Mouse (Mus musculus): ENCODE measurements at regions not wholly inside any gene's neighbourhood (a gene's known extent, or its start where the extent isn't known, plus 50 kb on each side); places are given as distances from the start of the nearest gene placed in this dataset.

- H3K4me3 ChIP-seq (ENCODE audit: low read depth, low read length), result no peak overlapping the region
- no peak for TF ChIP-seq GATA1 (IDR thresholded peaks at IDR 0.05; ENCODE audit: borderline replicate concordance, low read length)
- no peak for TF ChIP-seq GATA2 (IDR thresholded peaks at IDR 0.05; ENCODE audit: borderline replicate concordance, low read depth, low read length)
- no peak for TF ChIP-seq TAL1 (conservative IDR thresholded peaks at IDR 0.05; ENCODE audit: low read depth, low read length)
- TF ChIP-seq CTCF (IDR thresholded peaks at IDR 0.05; ENCODE audit: low read depth, low read length), result no peak
- H3K27me3 ChIP-seq (ENCODE audit: insufficient read depth, low read length), result no peaks in the 10 kb centered on the region
- H3K4me1 ChIP-seq (ENCODE audit: insufficient read depth, low read depth, low read length), result peaks cover 7% of the 10 kb centered on the region; the same call in 1 of the 2 replicates
- ATAC-seq (ENCODE audit: extremely low read depth, insufficient number of reproducible peaks, low FRiP score, poor library complexity, severe bottlenecking) (no peak), DNase-seq (ENCODE audit: low spot score) (no peak)
- H3K9me3 ChIP-seq (replicated peaks), result no peaks in the 10 kb centered on the region
- H3K36me3 ChIP-seq (replicated peaks), result no peaks in the 10 kb centered on the region
These were observed 56.5 kb upstream of the Arnt2 start for GRCm38 (mm10) chr7:84466479-84466878.

GRCm38 (mm10) chr7:84465587-84466202, 55.7 kb upstream of the Arnt2 start:
- no peak for TF ChIP-seq GATA1 (IDR thresholded peaks at IDR 0.05; ENCODE audit: borderline replicate concordance, low read length)
- no peak for TF ChIP-seq CTCF (IDR thresholded peaks at IDR 0.05; ENCODE audit: low read depth, low read length)
- no peak for TF ChIP-seq POLR2AphosphoS5 (IDR thresholded peaks at IDR 0.05; ENCODE audit: insufficient replicate concordance, low read depth, low read length)
- no peak for TF ChIP-seq TAL1 (conservative IDR thresholded peaks at IDR 0.05; ENCODE audit: low read depth, low read length)
- no peak for TF ChIP-seq GATA2 (IDR thresholded peaks at IDR 0.05; ENCODE audit: borderline replicate concordance, low read depth, low read length)
- H3K4me1 ChIP-seq (ENCODE audit: insufficient read depth, low read depth, low read length), result peaks cover 7% of the 10 kb centered on the region; the same call in 1 of the 2 replicates
- H3K9me3 ChIP-seq (replicated peaks), result no peaks in the 10 kb centered on the region
- ATAC-seq (ENCODE audit: extremely low read depth, insufficient number of reproducible peaks, low FRiP score, poor library complexity, severe bottlenecking), result peak; percentile 45; the same call in 1 of the 2 replicates
- no peak overlapping the region for H3K4me3 ChIP-seq (ENCODE audit: low read depth, low read length)
- H3K27me3 ChIP-seq (ENCODE audit: insufficient read depth, low read length), result no peaks in the 10 kb centered on the region
- no peaks in the 10 kb centered on the region for H3K36me3 ChIP-seq (replicated peaks)
- no peak for DNase-seq (ENCODE audit: low spot score)

Measured in G1E (cell line).